Mouse (Mus musculus) spleen, postnatal 36 days (tissue): ENCODE results near the gene Carmil1.
A peak's percentile ranks its signal among the peaks of the same experiment; 100 is the strongest.

Experiments used
- DNase-seq, 2 experiments: peaks; one replicate each; pipeline ENCODE4 v3.0.0; 2022; ENCODE audit warnings: low spot score in 2 of 2, mixed read lengths in 1 of 2

The Carmil1 gene

GRCm38 (mm10) chr13:24154281-24155061 lies 126.1 kb downstream of the Carmil1 start:
- DNase-seq: no peak

GRCm38 (mm10) chr13:24152610-24153009 lies 128.0 kb downstream of the Carmil1 start:
- no peak for DNase-seq

GRCm38 (mm10) chr13:24151335-24151734 lies 129.3 kb downstream of the Carmil1 start:
- DNase-seq: no peak

GRCm38 (mm10) chr13:24148549-24148948 lies 132.0 kb downstream of the Carmil1 start:
- DNase-seq: no peak

- no peak for DNase-seq
Observed at GRCm38 (mm10) chr13:24147006-24147405, 133.6 kb downstream of the Carmil1 start.

GRCm38 (mm10) chr13:24146541-24146940 lies 134.1 kb downstream of the Carmil1 start:
- no peak for DNase-seq

GRCm38 (mm10) chr13:24144858-24145257 lies 135.7 kb downstream of the Carmil1 start:
- no peak for DNase-seq

- DNase-seq: no peak
Observed at GRCm38 (mm10) chr13:24144141-24144540, 136.5 kb downstream of the Carmil1 start.

- no peak for DNase-seq
Observed at GRCm38 (mm10) chr13:24136836-24137235, 143.8 kb downstream of the Carmil1 start.

- DNase-seq: no peak
Observed at GRCm38 (mm10) chr13:24135282-24136230, 145.0 kb downstream of the Carmil1 start.

GRCm38 (mm10) chr13:24132866-24133265 lies 147.7 kb downstream of the Carmil1 start:
- DNase-seq: no peak

GRCm38 (mm10) chr13:24131319-24131718 lies 149.3 kb downstream of the Carmil1 start:
- no peak for DNase-seq

- no peak for DNase-seq
Observed at GRCm38 (mm10) chr13:24130741-24131140, 149.9 kb downstream of the Carmil1 start.

GRCm38 (mm10) chr13:24128731-24129130 lies 151.9 kb downstream of the Carmil1 start:
- no peak for DNase-seq

GRCm38 (mm10) chr13:24125865-24126264 lies 154.7 kb downstream of the Carmil1 start:
- DNase-seq: no peak

GRCm38 (mm10) chr13:24117181-24117812 lies 163.3 kb downstream of the Carmil1 start:
- no peak for DNase-seq

- DNase-seq: peak; percentile 7 to 35
Observed at GRCm38 (mm10) chr13:24112689-24113348, 167.8 kb downstream of the Carmil1 start.

GRCm38 (mm10) chr13:24110329-24110728 lies 170.3 kb downstream of the Carmil1 start:
- no peak for DNase-seq

GRCm38 (mm10) chr13:24108282-24108681 lies 172.3 kb downstream of the Carmil1 start:
- DNase-seq: no peak

- no peak for DNase-seq
Observed at GRCm38 (mm10) chr13:24107058-24107457, 173.5 kb downstream of the Carmil1 start.

- DNase-seq: no peak
Observed at GRCm38 (mm10) chr13:24105838-24106237, 174.8 kb downstream of the Carmil1 start.

GRCm38 (mm10) chr13:24105340-24105669 lies 175.3 kb downstream of the Carmil1 start:
- DNase-seq: no peak
